Mouse (Mus musculus): ENCODE data around the gene Tmem91. TPM values are rescaled to one million over a fixed set of nuclear protein-coding genes. Genes with fewer than 3 reads are reported as not detected.
A peak's percentile ranks its signal among the peaks of the same experiment; 100 is the strongest.

Tmem91 gene
- total RNA-seq, 1 experiment = 0.94 TPM

GRCm38 (mm10) chr7:25628323-25628620 lies 46.7 kb downstream of the Tmem91 start:
- in situ Hi-C loops (cut with MboI; ENCODE audit: low sequenced_read_pairs in 2 of 2, unreplicated experiment in 2 of 2) = no loop called here
- Histone ChIP-seq H3K9me3 (ENCODE audit: control insufficient read depth, insufficient read depth, low read depth, low read length) (no peaks in the 10 kb centered on the region), H3K9ac (ENCODE audit: insufficient read depth, low read depth, low read length, poor library complexity, severe bottlenecking) (no peak overlapping the region), H3K4me1 (ENCODE audit: control insufficient read depth in 2 of 2, insufficient read depth in 2 of 2, low read length in 2 of 2, poor library complexity in 1 of 2) (peaks cover 0 to 16% of the 10 kb centered on the region in 2 experiments; a peak in 3 of 4 replicates), H3K4me3 (ENCODE audit: insufficient read depth in 1 of 2, low read depth in 1 of 2, low read length in 2 of 2, poor library complexity in 1 of 2, severe bottlenecking in 1 of 2) (peak overlapping the region in 1 of 2 experiments; percentile 18; a peak in 1 of 4 replicates), H3K36me3 (ENCODE audit: control insufficient read depth, insufficient read depth, low read length, poor library complexity, severe bottlenecking) (peaks cover 37% of the 10 kb centered on the region), H3K27ac (ENCODE audit: insufficient read depth, low read depth, low read length, poor library complexity, severe bottlenecking) (no peak overlapping the region)
- DNase-seq (ENCODE audit: low read depth, low spot score) = no peak
- TF ChIP-seq HCFC1 (IDR thresholded peaks at IDR 0.05; ENCODE audit: borderline replicate concordance, insufficient read depth, low read length) (no peak), MAFK (IDR thresholded peaks at IDR 0.05; ENCODE audit: insufficient read depth, low read depth, low read length) (no peak), ZNF384 (IDR thresholded peaks at IDR 0.05; ENCODE audit: low read depth, low read length) (no peak), CHD2 (IDR thresholded peaks at IDR 0.05; ENCODE audit: low read depth, low read length) (no peak), ZC3H11A (IDR thresholded peaks at IDR 0.05; ENCODE audit: borderline replicate concordance, low read depth, low read length) (no peak)

GRCm38 (mm10) chr7:25627431-25628322 lies 47.3 kb downstream of the Tmem91 start:
- in situ Hi-C loops (cut with MboI; ENCODE audit: low sequenced_read_pairs in 2 of 2, unreplicated experiment in 2 of 2) = no loop called here
- Histone ChIP-seq H3K27ac (ENCODE audit: insufficient read depth, low read depth, low read length, poor library complexity, severe bottlenecking) (no peak overlapping the region), H3K4me1 (ENCODE audit: control insufficient read depth in 2 of 2, insufficient read depth in 2 of 2, low read length in 2 of 2, poor library complexity in 1 of 2) (peaks cover 0 to 16% of the 10 kb centered on the region in 2 experiments; a peak in 3 of 4 replicates), H3K4me3 (ENCODE audit: insufficient read depth in 1 of 2, low read depth in 1 of 2, low read length in 2 of 2, poor library complexity in 1 of 2, severe bottlenecking in 1 of 2) (peak overlapping the region; percentile 51 to 56), H3K9me3 (ENCODE audit: control insufficient read depth, insufficient read depth, low read depth, low read length) (no peaks in the 10 kb centered on the region), H3K9ac (ENCODE audit: insufficient read depth, low read depth, low read length, poor library complexity, severe bottlenecking) (peak overlapping the region; percentile 60; the same call in 1 of the 2 replicates), H3K36me3 (ENCODE audit: control insufficient read depth, insufficient read depth, low read length, poor library complexity, severe bottlenecking) (peaks cover 33% of the 10 kb centered on the region)
- TF ChIP-seq ZNF384 (IDR thresholded peaks at IDR 0.05; ENCODE audit: low read depth, low read length) = no peak
- TF ChIP-seq ZC3H11A (IDR thresholded peaks at IDR 0.05; ENCODE audit: borderline replicate concordance, low read depth, low read length) = no peak
- TF ChIP-seq MAFK (IDR thresholded peaks at IDR 0.05; ENCODE audit: insufficient read depth, low read depth, low read length) = no peak
- peak; percentile 62 for DNase-seq (ENCODE audit: low read depth, low spot score)

- Histone ChIP-seq H3K36me3 (ENCODE audit: control insufficient read depth, insufficient read depth, low read length, poor library complexity, severe bottlenecking) (peaks cover 32% of the 10 kb centered on the region), H3K4me1 (ENCODE audit: control insufficient read depth in 2 of 2, insufficient read depth in 2 of 2, low read length in 2 of 2, poor library complexity in 1 of 2) (peaks cover 0 to 16% of the 10 kb centered on the region in 2 experiments; a peak in 3 of 4 replicates), H3K9me3 (ENCODE audit: control insufficient read depth, insufficient read depth, low read depth, low read length) (no peaks in the 10 kb centered on the region), H3K4me3 (ENCODE audit: insufficient read depth in 1 of 2, low read depth in 1 of 2, low read length in 2 of 2, poor library complexity in 1 of 2, severe bottlenecking in 1 of 2) (peak within 1 kb of the TSS; percentile 51 to 56), H3K27ac (ENCODE audit: insufficient read depth, low read depth, low read length, poor library complexity, severe bottlenecking) (no peak within 1 kb of the TSS), H3K9ac (ENCODE audit: insufficient read depth, low read depth, low read length, poor library complexity, severe bottlenecking) (peak within 1 kb of the TSS; percentile 31; the same call in 1 of the 2 replicates)
- no peak for DNase-seq (ENCODE audit: low read depth, low spot score)
- TF ChIP-seq ZC3H11A (IDR thresholded peaks at IDR 0.05; ENCODE audit: borderline replicate concordance, low read depth, low read length) = no peak
- TF ChIP-seq HCFC1 (IDR thresholded peaks at IDR 0.05; ENCODE audit: borderline replicate concordance, insufficient read depth, low read length) = no peak
- TF ChIP-seq MAFK (IDR thresholded peaks at IDR 0.05; ENCODE audit: insufficient read depth, low read depth, low read length) = no peak
- no peak for TF ChIP-seq ZNF384 (IDR thresholded peaks at IDR 0.05; ENCODE audit: low read depth, low read length)
- TF ChIP-seq CHD2 (IDR thresholded peaks at IDR 0.05; ENCODE audit: low read depth, low read length) = no peak
- in situ Hi-C loops (cut with MboI; ENCODE audit: low sequenced_read_pairs in 2 of 2, unreplicated experiment in 2 of 2) = no loop called here
Measured at GRCm38 (mm10) chr7:25626509-25627430, 48.2 kb downstream of the Tmem91 start, which contains the start of gene B3gnt8. Gene B3gnt8, plus strand, starts transcription at chr7:25626654.

- TF ChIP-seq MAFK (IDR thresholded peaks at IDR 0.05; ENCODE audit: insufficient read depth, low read depth, low read length) (no peak), ZNF384 (IDR thresholded peaks at IDR 0.05; ENCODE audit: low read depth, low read length) (no peak), CHD2 (IDR thresholded peaks at IDR 0.05; ENCODE audit: low read depth, low read length) (no peak), ZC3H11A (IDR thresholded peaks at IDR 0.05; ENCODE audit: borderline replicate concordance, low read depth, low read length) (no peak), HCFC1 (IDR thresholded peaks at IDR 0.05; ENCODE audit: borderline replicate concordance, insufficient read depth, low read length) (0 out of 2 replicates have a peak, but pooled peaks have one; percentile 29)
- H3K4me3 ChIP-seq (ENCODE audit: insufficient read depth in 1 of 2, low read depth in 1 of 2, low read length in 2 of 2, poor library complexity in 1 of 2, severe bottlenecking in 1 of 2) = no peak overlapping the region
- H3K9ac ChIP-seq (ENCODE audit: insufficient read depth, low read depth, low read length, poor library complexity, severe bottlenecking) = no peak overlapping the region
- H3K36me3 ChIP-seq (ENCODE audit: control insufficient read depth, insufficient read depth, low read length, poor library complexity, severe bottlenecking) = peaks cover 35% of the 10 kb centered on the region
- H3K9me3 ChIP-seq (ENCODE audit: control insufficient read depth, insufficient read depth, low read depth, low read length) = no peaks in the 10 kb centered on the region
- H3K27ac ChIP-seq (ENCODE audit: insufficient read depth, low read depth, low read length, poor library complexity, severe bottlenecking) = no peak overlapping the region
- peaks cover 0 to 16% of the 10 kb centered on the region in 2 experiments; a peak in 3 of 4 replicates for H3K4me1 ChIP-seq (ENCODE audit: control insufficient read depth in 2 of 2, insufficient read depth in 2 of 2, low read length in 2 of 2, poor library complexity in 1 of 2)
- in situ Hi-C loops (cut with MboI; ENCODE audit: low sequenced_read_pairs in 2 of 2, unreplicated experiment in 2 of 2) = no loop called here
- DNase-seq (ENCODE audit: low read depth, low spot score) = no peak
Measured at GRCm38 (mm10) chr7:25625594-25626250, 49.2 kb downstream of the Tmem91 start.

Measured in ES-E14 (cell line).